In genomic region chr1:187215181-187216116, GRCm38 (mm10) we compare ENCODE assay signal across 8 mouse cellular contexts. TPM values are rescaled to one million over a fixed set of nuclear protein-coding genes. Genes with fewer than 3 reads are reported as not detected.
DNase-seq lines count a peak whose midpoint lies in the region; ATAC-seq and TF ChIP-seq lines count a peak whose summit lies in the region.

Spata17 (minus strand) TSS chr1:187215465.
Gpatch2 (plus strand) TSS chr1:187215508.

- TF ChIP-seq RAD21 in CH12.LX (IDR thresholded peaks at IDR 0.05; ENCODE audit: low read depth, low read length): no peak

- no peaks in the 10 kb centered on the region for H3K9me3 ChIP-seq in CH12.LX (replicated peaks; ENCODE audit: low read length)
- H3K9me3 ChIP-seq in forebrain, embryonic 11.5 days (ENCODE audit: control insufficient read depth, low read length): no peaks in the 10 kb centered on the region
- H3K9me3 ChIP-seq in heart, embryonic 16.5 days (replicated peaks; ENCODE audit: control insufficient read depth, low read length): no peaks in the 10 kb centered on the region
- H3K9me3 ChIP-seq in liver, embryonic 16.5 days (replicated peaks; ENCODE audit: control insufficient read depth, low read length): no peaks in the 10 kb centered on the region
- no peaks in the 10 kb centered on the region for H3K9me3 ChIP-seq in neural tube, embryonic 13.5 days

- WGBS in forebrain, embryonic 11.5 days: 1% methylated on average over 58 of the region's 58 CpGs
- WGBS in heart, embryonic 16.5 days: under 1% methylated on average over 58 of the region's 58 CpGs
- WGBS in liver, embryonic 16.5 days (ENCODE audit: insufficient replicate concordance): under 1% methylated on average over 58 of the region's 58 CpGs
- 1% methylated on average over 58 of the region's 58 CpGs for WGBS in neural tube, embryonic 13.5 days

- dilution Hi-C loops in CH12.LX (cut with MboI; ENCODE audit: extremely low pct_ligation_motif_present, extremely low pct_unique_long_range_greater_than_20kb, low sequenced_read_pairs): no loop called here

- H3K9ac ChIP-seq in CH12.LX (ENCODE audit: insufficient read depth, low read depth): peak within 1 kb of the TSS; percentile 74
- peak within 1 kb of the TSS; percentile 74 for H3K9ac ChIP-seq in forebrain, embryonic 11.5 days (ENCODE audit: low read length)
- peak within 1 kb of the TSS; percentile 94 for H3K9ac ChIP-seq in heart, embryonic 16.5 days (ENCODE audit: low read length)
- H3K9ac ChIP-seq in liver, embryonic 16.5 days (ENCODE audit: low read depth, low read length): peak within 1 kb of the TSS; percentile 88
- H3K9ac ChIP-seq in neural tube, embryonic 13.5 days: peak within 1 kb of the TSS; percentile 88

- peak within 1 kb of the TSS; percentile 97 for H3K4me2 ChIP-seq in CH12.LX (ENCODE audit: insufficient read depth, low read depth, poor library complexity, severe bottlenecking)
- H3K4me2 ChIP-seq in forebrain, embryonic 11.5 days (ENCODE audit: low read depth, low read length, severe bottlenecking): peak within 1 kb of the TSS; percentile 60
- peak within 1 kb of the TSS; percentile 76 for H3K4me2 ChIP-seq in heart, embryonic 16.5 days (ENCODE audit: low read depth, low read length)
- peak within 1 kb of the TSS; percentile 80 for H3K4me2 ChIP-seq in liver, embryonic 16.5 days (ENCODE audit: low read depth, low read length)
- H3K4me2 ChIP-seq in neural tube, embryonic 13.5 days: peak within 1 kb of the TSS; percentile 88

- H3K27ac ChIP-seq in CH12.LX (ENCODE audit: insufficient read depth, low read depth): no peak within 1 kb of the TSS
- peak within 1 kb of the TSS; percentile 53; the same call in 1 of the 2 replicates for H3K27ac ChIP-seq in forebrain, embryonic 11.5 days (ENCODE audit: low read depth, low read length)
- H3K27ac ChIP-seq in heart, embryonic 16.5 days (ENCODE audit: low read length): peak within 1 kb of the TSS; percentile 85
- peak within 1 kb of the TSS; percentile 81 for H3K27ac ChIP-seq in liver, embryonic 16.5 days (ENCODE audit: low read length)
- peak within 1 kb of the TSS; percentile 72 for H3K27ac ChIP-seq in neural tube, embryonic 13.5 days (replicated peaks)
- peak within 1 kb of the TSS; percentile 99 for H3K27ac ChIP-seq in testis, adult 2 months (ENCODE audit: control insufficient read depth, insufficient read depth, low read depth, low read length)

- peaks cover 3 to 20% of the 10 kb centered on the region in 2 experiments; a peak in 3 of 4 replicates for H3K4me1 ChIP-seq in CH12.LX (ENCODE audit: control insufficient read depth in 1 of 2, insufficient read depth in 2 of 2)
- H3K4me1 ChIP-seq in forebrain, embryonic 11.5 days (replicated peaks; ENCODE audit: control insufficient read depth, insufficient read depth, low read length): peaks cover 3% of the 10 kb centered on the region; the same call in 1 of the 2 replicates
- H3K4me1 ChIP-seq in heart, embryonic 16.5 days (ENCODE audit: control insufficient read depth, insufficient read depth, low read length): peaks cover 3% of the 10 kb centered on the region; the same call in 1 of the 2 replicates
- H3K4me1 ChIP-seq in liver, embryonic 16.5 days (ENCODE audit: control insufficient read depth, low read depth, low read length): no peaks in the 10 kb centered on the region; the same call in 1 of the 2 replicates
- peaks cover 18% of the 10 kb centered on the region for H3K4me1 ChIP-seq in neural tube, embryonic 13.5 days (replicated peaks)
- no peaks in the 10 kb centered on the region for H3K4me1 ChIP-seq in testis, adult 2 months (ENCODE audit: control insufficient read depth, insufficient read depth, low read length)

- H3K4me3 ChIP-seq in CH12.LX (replicated peaks in 1 of 3; ENCODE audit: low read depth in 2 of 3, low read length in 2 of 3, poor library complexity in 1 of 3): peak within 1 kb of the TSS; percentile 68 to 82 (median 78)
- H3K4me3 ChIP-seq in forebrain, embryonic 11.5 days (ENCODE audit: low read depth, low read length): peak within 1 kb of the TSS; percentile 69
- peak within 1 kb of the TSS; percentile 81 for H3K4me3 ChIP-seq in heart, embryonic 16.5 days (ENCODE audit: low read length)
- H3K4me3 ChIP-seq in liver, embryonic 16.5 days (ENCODE audit: low read depth, low read length): peak within 1 kb of the TSS; percentile 90
- peak within 1 kb of the TSS; percentile 92 for H3K4me3 ChIP-seq in neural tube, embryonic 13.5 days
- peak within 1 kb of the TSS; percentile 99 for H3K4me3 ChIP-seq in testis, adult 2 months (ENCODE audit: control insufficient read depth, low read depth, low read length)

- no peak for TF ChIP-seq CTCF in CH12.LX (conservative IDR thresholded peaks at IDR 0.05 in 1 of 2, IDR thresholded peaks at IDR 0.05 in 1 of 2; ENCODE audit: low read depth in 2 of 2, low read length in 2 of 2)
- no peak for TF ChIP-seq CTCF in testis, adult 2 months (IDR thresholded peaks at IDR 0.05; ENCODE audit: control insufficient read depth, insufficient read depth, insufficient replicate concordance, low read depth, low read length)

- peak; percentile 84 for TF ChIP-seq POLR2A in CH12.LX (IDR thresholded peaks at IDR 0.05; ENCODE audit: low read depth, low read length)
- peak; percentile 80 for TF ChIP-seq POLR2A in testis, adult 2 months (IDR thresholded peaks at IDR 0.05; ENCODE audit: control insufficient read depth, low read depth, low read length)

- H3K79me2 ChIP-seq in CH12.LX (replicated peaks; ENCODE audit: control insufficient read depth, extremely low read depth, insufficient read depth, poor library complexity, severe bottlenecking): peaks cover 14% of the 10 kb centered on the region

- peak; percentile 78 for DNase-seq in CH12.LX (ENCODE audit: extremely low read depth)
- peak; percentile 66 for DNase-seq in c-Kit-positive CD71-negative TER-119-negative erythroid progenitor cells, embryonic 14.5 days (ENCODE audit: low read depth)
- DNase-seq in forebrain, embryonic 11.5 days (ENCODE audit: low spot score): peak; percentile 86
- DNase-seq in kidney, postnatal 36 days: peak; percentile 88 to 91

- TF ChIP-seq EP300 in CH12.LX (IDR thresholded peaks at IDR 0.05; ENCODE audit: low read length): no peak

- peak; percentile 93 for ATAC-seq in forebrain, embryonic 11.5 days (replicated peaks; ENCODE audit: low FRiP score)
- ATAC-seq in heart, embryonic 16.5 days (replicated peaks; ENCODE audit: extremely low read depth, insufficient read depth, low FRiP score): peak; percentile 83
- peak; percentile 80 for ATAC-seq in liver, embryonic 16.5 days (ENCODE audit: low read depth)
- ATAC-seq in neural tube, embryonic 13.5 days (ENCODE audit: low read depth): peak; percentile 88

- H3K36me3 ChIP-seq in CH12.LX (replicated peaks in 1 of 2; ENCODE audit: control insufficient read depth in 1 of 2, insufficient read depth in 1 of 2, low read length in 1 of 2): peaks cover 0 to 9% of the 10 kb centered on the region in 2 experiments
- H3K36me3 ChIP-seq in forebrain, embryonic 11.5 days (ENCODE audit: control insufficient read depth, insufficient read depth, low read length): no peaks in the 10 kb centered on the region
- no peaks in the 10 kb centered on the region for H3K36me3 ChIP-seq in heart, embryonic 16.5 days (ENCODE audit: control insufficient read depth, insufficient read depth)
- H3K36me3 ChIP-seq in liver, embryonic 16.5 days (ENCODE audit: control insufficient read depth, insufficient read depth): no peaks in the 10 kb centered on the region
- no peaks in the 10 kb centered on the region for H3K36me3 ChIP-seq in neural tube, embryonic 13.5 days
- no peaks in the 10 kb centered on the region; the same call in 1 of the 2 replicates for H3K36me3 ChIP-seq in testis, adult 2 months (ENCODE audit: control insufficient read depth, insufficient read depth, low read length)

- H3K27me3 ChIP-seq in CH12.LX (replicated peaks): no peaks in the 10 kb centered on the region
- H3K27me3 ChIP-seq in forebrain, embryonic 11.5 days (ENCODE audit: control insufficient read depth, insufficient read depth, low read length): no peaks in the 10 kb centered on the region
- no peaks in the 10 kb centered on the region for H3K27me3 ChIP-seq in heart, embryonic 16.5 days (ENCODE audit: control insufficient read depth, insufficient read depth, low read length)
- no peaks in the 10 kb centered on the region for H3K27me3 ChIP-seq in liver, embryonic 16.5 days (ENCODE audit: control insufficient read depth, insufficient read depth, low read depth, low read length)
- H3K27me3 ChIP-seq in neural tube, embryonic 13.5 days: no peaks in the 10 kb centered on the region
- H3K27me3 ChIP-seq in testis, adult 2 months (ENCODE audit: control insufficient read depth, insufficient read depth, low read length): no peaks in the 10 kb centered on the region

- in situ Hi-C loops in CH12.LX (cut with MboI; ENCODE audit: low pct_ligation_motif_present, low pct_unique_long_range_greater_than_20kb, low sequenced_read_pairs): no loop called here

TF ChIP-seq in CH12.LX, 34 proteins besides CTCF, POLR2A, EP300 and RAD21 (continues in another document):
- TF ChIP-seq NELFE (IDR thresholded peaks at IDR 0.05; ENCODE audit: low read depth, low read length) (peak; percentile 70), TBP (conservative IDR thresholded peaks at IDR 0.05; ENCODE audit: low read depth, low read length) (peak; percentile 59; the same call in 1 of the 2 replicates), TCF12 (IDR thresholded peaks at IDR 0.05; ENCODE audit: low read depth, low read length) (peak; percentile 79), CHD2 (IDR thresholded peaks at IDR 0.05; ENCODE audit: low read length) (no peak), POLR2AphosphoS2 (IDR thresholded peaks at IDR 0.05; ENCODE audit: low read depth, low read length) (no peak)

RNA-seq across cellular contexts. Expression of gene Spata17, which starts in this region (rescaled TPM):
- total RNA-seq in CH12.LX (2012; rRNA removed) (0.13 TPM in 1 of 2 replicates, not detected in the other), CH12.LX (2014; rRNA removed) (not detected in 2 replicates)
- 0.24 TPM in 1 of 2 replicates, not detected in the other for polyA plus RNA-seq in CH12.LX (2012; ENCODE audit: insufficient read length, low read depth)
- polyA plus RNA-seq in forebrain, embryonic 11.5 days (2014; fragmentation: Nextera tagmentation; extraction: Ambion mirVana): 1.7 and 2.0 TPM in 2 replicates
- 0.76 and 0.98 TPM in 2 replicates for polyA plus RNA-seq in heart, embryonic 16.5 days (2015; fragmentation: Nextera tagmentation; extraction: Ambion mirVana)
- polyA plus RNA-seq in liver, embryonic 16.5 days (2015; fragmentation: Nextera tagmentation; extraction: Ambion mirVana): 0.24 and 0.26 TPM in 2 replicates
- polyA plus RNA-seq in neural tube, embryonic 13.5 days (2015; fragmentation: Nextera tagmentation; extraction: Ambion mirVana): 0.98 and 1.3 TPM in 2 replicates
- 119 and 144 TPM in 2 replicates for polyA plus RNA-seq in testis, adult 2 months (2012; rRNA removed)

RNA-seq across cellular contexts. Expression of gene Gpatch2, which starts in this region (rescaled TPM):
- 15.4 TPM in 2 replicates for total RNA-seq in CH12.LX (2012; rRNA removed)
- 14.1 and 14.9 TPM in 2 replicates for total RNA-seq in CH12.LX (2014; rRNA removed)
- 17.0 and 20.9 TPM in 2 replicates for polyA plus RNA-seq in CH12.LX (2012; ENCODE audit: insufficient read length, low read depth)
- polyA plus RNA-seq in forebrain, embryonic 11.5 days (2014; fragmentation: Nextera tagmentation; extraction: Ambion mirVana): 27.2 and 30.8 TPM in 2 replicates
- 11.2 and 12.8 TPM in 2 replicates for polyA plus RNA-seq in heart, embryonic 16.5 days (2015; fragmentation: Nextera tagmentation; extraction: Ambion mirVana)
- polyA plus RNA-seq in liver, embryonic 16.5 days (2015; fragmentation: Nextera tagmentation; extraction: Ambion mirVana): 5.7 and 6.1 TPM in 2 replicates
- polyA plus RNA-seq in neural tube, embryonic 13.5 days (2015; fragmentation: Nextera tagmentation; extraction: Ambion mirVana): 15.7 and 17.4 TPM in 2 replicates
- 30.8 and 31.9 TPM in 2 replicates for polyA plus RNA-seq in testis, adult 2 months (2012; rRNA removed)

Comparison
In these comparisons a context has a peak if more than half of its experiments do, and no peak if none do; other contexts are left out.
1. RNA of gene Spata17 (polyA plus RNA-seq): 119 to 144 TPM in testis, adult 2 months; 1.7 to 2.0 TPM in forebrain, embryonic 11.5 days, 0.98 to 1.3 TPM in neural tube, embryonic 13.5 days, 0.76 to 0.98 TPM in heart, embryonic 16.5 days, 0.24 TPM in CH12.LX and 0.24 to 0.26 TPM in liver, embryonic 16.5 days; every median in the first group is over 10 times any median in the second.
2. Peak in every context shown above with its lines, with median percentiles within 50 percentile points of each other: DNase-seq, H3K4me2 ChIP-seq, H3K4me3 ChIP-seq, H3K9ac ChIP-seq and ATAC-seq.